Mouse (Mus musculus): Measurements from ENCODE around the gene Ppfia3. TPM values are rescaled to one million over a fixed set of nuclear protein-coding genes. Genes with fewer than 3 reads are reported as not detected.

Ppfia3 gene
- polyA plus RNA-seq, 1 experiment from 2014 or later, result 4.1 TPM

DNA sequence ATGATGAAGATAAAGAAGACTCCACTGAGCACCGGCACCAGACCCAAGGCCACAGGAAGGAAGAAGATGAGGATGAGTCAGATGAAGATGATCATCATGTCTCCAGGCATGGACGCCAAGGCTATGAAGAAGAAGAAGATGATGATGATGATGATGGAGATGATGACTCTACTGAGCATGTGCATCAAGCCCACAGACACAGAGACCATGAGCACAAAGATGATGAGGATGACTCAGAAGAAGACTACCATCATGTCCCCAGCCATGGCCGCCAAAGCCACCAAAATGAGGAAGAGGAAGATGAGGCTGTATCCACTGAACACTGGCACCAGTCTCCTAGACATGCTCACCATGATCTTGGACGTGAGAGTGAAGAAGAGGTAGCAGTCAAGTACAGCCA is 30.5 kb downstream of the Ppfia3 start:
- TF ChIP-seq CTCF (IDR thresholded peaks at IDR 0.05), result no peak
- no peak for DNase-seq (ENCODE audit: low read depth, low spot score)
- ATAC-seq, result no peak
- ChIA-PET CTCF (interaction anchor here (1.3 kb wide), 1 partner anchor 31 kb away, joined by 4 read pairs; no protein-coding TSS in a partner anchor), POLR2A (no interaction called here)
- in situ Hi-C loops (cut with MboI; ENCODE audit: low pct_unique_long_range_greater_than_20kb), result no loop called here
- H3K27me3 ChIP-seq, result no peaks in the 10 kb centered on the region

DNA sequence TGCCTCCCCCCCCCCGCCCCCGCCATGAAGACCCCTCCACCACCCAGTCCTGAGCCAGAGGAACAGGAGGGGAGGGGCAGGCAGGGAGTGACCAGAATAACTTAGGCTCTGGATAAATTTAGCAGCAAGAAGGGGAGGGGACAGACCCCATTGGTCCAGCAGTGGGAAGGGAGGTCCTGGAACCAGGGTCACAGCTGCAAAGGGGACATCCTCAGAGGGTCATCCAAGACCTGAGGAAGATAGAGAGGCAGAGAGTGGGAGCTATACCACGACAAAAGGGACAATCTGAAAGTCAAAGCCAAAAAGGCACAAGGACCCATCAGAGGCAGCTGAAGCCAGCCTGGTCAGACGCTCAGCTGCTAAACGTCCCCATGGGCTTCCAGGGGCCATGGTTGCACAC is 31.8 kb downstream of the Ppfia3 start, which contains the start of gene Hrc:
Hrc (plus strand) TSS at position 235 of the 400 bp plus-strand sequence.
- in situ Hi-C loops (cut with MboI; ENCODE audit: low pct_unique_long_range_greater_than_20kb), result no loop called here
- ChIA-PET CTCF (no interaction called here), POLR2A (no interaction called here)
- no peaks in the 10 kb centered on the region for H3K27me3 ChIP-seq
- DNase-seq (ENCODE audit: low read depth, low spot score), result no peak
- no peak for ATAC-seq
- no peak for TF ChIP-seq CTCF (IDR thresholded peaks at IDR 0.05)

GRCm38 (mm10) chr7:45334605-45335004 is 32.2 kb downstream of the Ppfia3 start:
- no peaks in the 10 kb centered on the region for H3K27me3 ChIP-seq
- no peak for TF ChIP-seq CTCF (IDR thresholded peaks at IDR 0.05)
- ATAC-seq (no peak), DNase-seq (ENCODE audit: low read depth, low spot score) (no peak)
- ChIA-PET CTCF (no interaction called here), POLR2A (interaction anchor here (0.6 kb wide), 1 partner anchor 22 kb away, joined by 4 read pairs; no protein-coding TSS in a partner anchor)
- in situ Hi-C loops (cut with MboI; ENCODE audit: low pct_unique_long_range_greater_than_20kb), result no loop called here

GRCm38 (mm10) chr7:45333431-45333982 is 33.3 kb downstream of the Ppfia3 start, which contains the start of gene Trpm4:
Gene Trpm4, minus strand, starts transcription at chr7:45333780.
- TF ChIP-seq CTCF (IDR thresholded peaks at IDR 0.05), result no peak
- no peaks in the 10 kb centered on the region for H3K27me3 ChIP-seq
- POLR2A ChIA-PET, result interaction anchor here (0.6 to 1.1 kb wide), 2 partner anchors 18 to 33 kb away, joined by 3 read pairs; no protein-coding TSS in a partner anchor
- peak; percentile 37 for ATAC-seq
- CTCF ChIA-PET, result no interaction called here
- in situ Hi-C loops (cut with MboI; ENCODE audit: low pct_unique_long_range_greater_than_20kb), result no loop called here
- no peak for DNase-seq (ENCODE audit: low read depth, low spot score)

GRCm38 (mm10) chr7:45332685-45333425 is 34.0 kb downstream of the Ppfia3 start:
- in situ Hi-C loops (cut with MboI; ENCODE audit: low pct_unique_long_range_greater_than_20kb), result no loop called here
- POLR2A ChIA-PET, result interaction anchor here (0.6 to 1.1 kb wide), 2 partner anchors 17 to 33 kb away, joined by 3 read pairs; no protein-coding TSS in a partner anchor
- ATAC-seq (peak; percentile 59), DNase-seq (ENCODE audit: low read depth, low spot score) (no peak)
- CTCF ChIA-PET, result no interaction called here
- H3K27me3 ChIP-seq, result no peaks in the 10 kb centered on the region
- TF ChIP-seq CTCF (IDR thresholded peaks at IDR 0.05), result no peak

- DNase-seq (ENCODE audit: low read depth, low spot score) (no peak), ATAC-seq (no peak)
- H3K27me3 ChIP-seq, result no peaks in the 10 kb centered on the region
- CTCF ChIA-PET, result interaction anchor here (1.1 kb wide), 1 partner anchor 8 kb away, joined by 3 read pairs; no protein-coding TSS in a partner anchor
- no peak for TF ChIP-seq CTCF (IDR thresholded peaks at IDR 0.05)
- POLR2A ChIA-PET, result no interaction called here
- in situ Hi-C loops (cut with MboI; ENCODE audit: low pct_unique_long_range_greater_than_20kb), result no loop called here
Observed at GRCm38 (mm10) chr7:45331502-45331901, 35.3 kb downstream of the Ppfia3 start.

DNA sequence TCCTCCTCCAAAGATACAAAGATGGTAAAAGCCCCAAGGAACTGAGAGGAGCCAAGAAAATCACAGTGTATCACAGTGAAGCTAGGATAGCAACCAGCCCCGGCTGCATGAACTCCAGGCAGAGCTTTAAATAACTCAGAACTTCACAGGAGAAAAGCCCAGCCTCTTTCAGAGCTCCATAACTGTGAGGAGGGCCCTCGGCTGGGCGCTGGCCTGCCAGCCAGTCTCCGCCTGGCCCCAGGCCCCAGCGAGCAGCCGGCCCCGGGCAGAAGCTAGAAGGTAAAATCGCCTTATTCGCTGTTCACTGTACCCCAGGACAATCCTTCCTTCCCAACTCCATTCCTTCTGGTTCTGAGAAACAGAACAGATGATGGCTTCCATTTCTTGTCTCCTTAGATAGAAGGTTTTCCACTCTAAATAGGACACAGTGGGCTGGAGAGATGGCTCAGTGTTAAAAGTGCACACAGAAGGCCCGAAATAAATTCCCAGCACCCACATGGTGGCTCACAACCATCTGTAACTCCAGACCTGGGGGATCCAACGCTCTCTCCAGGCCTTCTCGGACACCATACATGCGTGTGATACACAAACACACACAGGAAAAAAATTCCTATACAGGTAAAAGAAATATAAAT is 37.9 kb downstream of the Ppfia3 start:
- in situ Hi-C loops (cut with MboI; ENCODE audit: low pct_unique_long_range_greater_than_20kb), result no loop called here
- ChIA-PET CTCF (no interaction called here), POLR2A (interaction anchor here (0.6 to 0.7 kb wide), 3 partner anchors 14 to 154 kb away, joined by 3 to 6 read pairs (median 3); no protein-coding TSS in a partner anchor)
- DNase-seq (ENCODE audit: low read depth, low spot score) (no peak), ATAC-seq (no peak)
- TF ChIP-seq CTCF (IDR thresholded peaks at IDR 0.05), result no peak
- H3K27me3 ChIP-seq, result no peaks in the 10 kb centered on the region

DNA sequence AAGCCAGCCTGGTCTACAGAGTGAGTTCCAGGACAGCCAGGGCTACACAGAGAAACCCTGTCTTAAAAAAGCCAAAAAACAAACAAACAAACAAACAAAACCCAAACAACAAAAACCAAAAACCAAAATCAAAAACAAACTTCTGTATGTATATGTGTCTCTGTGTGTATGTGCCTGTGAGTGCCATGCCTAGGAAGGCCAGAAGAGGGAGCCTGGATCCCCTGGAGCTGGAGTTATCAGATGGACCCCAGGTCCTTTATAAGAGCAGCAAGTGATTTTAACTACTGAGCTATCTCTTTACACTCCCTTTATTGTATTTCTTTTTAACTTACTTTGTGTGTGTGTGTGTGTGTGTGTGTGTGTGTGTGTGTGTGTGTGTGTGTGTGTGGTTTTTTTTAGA is 41.0 kb downstream of the Ppfia3 start:
- no peak for ATAC-seq
- POLR2A ChIA-PET, result interaction anchor here (0.6 kb wide), 1 partner anchor 360 kb away, joined by 10 read pairs; no protein-coding TSS in a partner anchor
- in situ Hi-C loops (cut with MboI; ENCODE audit: low pct_unique_long_range_greater_than_20kb), result no loop called here
- TF ChIP-seq CTCF (IDR thresholded peaks at IDR 0.05), result no peak
- no peak for DNase-seq (ENCODE audit: low read depth, low spot score)
- no peaks in the 10 kb centered on the region for H3K27me3 ChIP-seq
- CTCF ChIA-PET, result no interaction called here

- no peak for TF ChIP-seq CTCF (IDR thresholded peaks at IDR 0.05)
- ATAC-seq, result no peak
- no peaks in the 10 kb centered on the region for H3K27me3 ChIP-seq
- in situ Hi-C loops (cut with MboI; ENCODE audit: low pct_unique_long_range_greater_than_20kb), result no loop called here
- CTCF ChIA-PET, result interaction anchor here (1.0 kb wide), 1 partner anchor 8 kb away, joined by 3 read pairs; no protein-coding TSS in a partner anchor
- DNase-seq (ENCODE audit: low read depth, low spot score), result no peak
- POLR2A ChIA-PET, result interaction anchor here (0.6 kb wide), 1 partner anchor 367 kb away, joined by 4 read pairs; no protein-coding TSS in a partner anchor
Observed at GRCm38 (mm10) chr7:45323069-45323468, 43.8 kb downstream of the Ppfia3 start.

DNA sequence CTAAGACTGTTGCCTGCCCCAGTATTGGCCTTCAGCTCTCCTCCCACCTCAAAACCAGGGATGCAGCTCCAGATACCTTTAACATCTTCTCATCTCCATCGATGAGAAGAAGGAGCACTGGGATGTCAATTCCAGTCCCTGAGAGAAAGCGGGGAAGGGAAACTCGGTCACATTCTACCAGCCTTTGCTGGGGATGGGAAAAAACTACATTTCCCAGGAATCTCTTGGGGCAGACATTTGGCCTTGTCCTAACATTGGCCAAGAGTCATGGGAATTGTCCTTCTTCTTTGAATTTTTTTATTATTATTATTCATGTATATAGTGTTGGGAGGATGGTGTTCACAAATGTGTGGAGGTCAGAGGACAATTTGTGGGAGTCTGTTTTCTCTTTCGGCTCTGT is 44.6 kb downstream of the Ppfia3 start:
- ChIA-PET POLR2A (no interaction called here), CTCF (no interaction called here)
- H3K27me3 ChIP-seq, result no peaks in the 10 kb centered on the region
- ATAC-seq, result no peak
- no peak for DNase-seq (ENCODE audit: low read depth, low spot score)
- in situ Hi-C loops (cut with MboI; ENCODE audit: low pct_unique_long_range_greater_than_20kb), result no loop called here
- TF ChIP-seq CTCF (IDR thresholded peaks at IDR 0.05), result no peak

DNA sequence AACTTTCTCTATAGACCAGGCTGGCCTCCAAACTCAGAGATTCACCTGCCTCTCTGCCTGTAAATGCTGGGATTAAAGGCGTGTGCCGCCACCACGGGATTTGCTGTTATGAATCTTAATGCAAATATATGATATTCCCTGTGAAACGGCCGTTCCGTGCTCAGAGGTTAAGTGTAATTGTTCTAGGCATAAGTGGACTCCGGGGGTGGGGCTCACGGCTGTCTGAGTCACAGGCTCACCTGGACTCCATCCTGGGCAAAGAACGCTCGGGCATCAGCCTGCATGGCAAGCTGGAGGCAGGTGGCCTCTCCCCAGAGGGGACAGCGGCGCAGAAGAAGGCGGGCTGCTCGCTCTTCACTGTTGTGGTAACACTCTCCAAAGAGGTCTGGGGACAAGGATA is 50.3 kb downstream of the Ppfia3 start:
- DNase-seq (ENCODE audit: low read depth, low spot score) (no peak), ATAC-seq (no peak)
- in situ Hi-C loops (cut with MboI; ENCODE audit: low pct_unique_long_range_greater_than_20kb), result no loop called here
- H3K27me3 ChIP-seq, result no peaks in the 10 kb centered on the region
- no peak for TF ChIP-seq CTCF (IDR thresholded peaks at IDR 0.05)
- CTCF ChIA-PET, result no interaction called here
- POLR2A ChIA-PET, result no interaction called here
